Mouse (Mus musculus) heart, adult 2 months (tissue): Measurements from ENCODE around the gene Kdm5c.
"Not testable (repeated sequence)": the region's sequence is repeated elsewhere in the genome, so short reads cannot be mapped to it uniquely, and the experiment has no call there.

Experiments
- CTCF ChIP-seq: fragments of 200-600 bp; IDR thresholded peaks from 2 replicates; pipeline ENCODE4 v1.8.1; 2022; ENCODE audit warnings: antibody characterized with exemption, mild to moderate bottlenecking, moderate library complexity
- EP300 ChIP-seq: fragments of 200-500 bp; IDR thresholded peaks from 2 replicates; pipeline ENCODE4 v1.6.1; 2011; ENCODE audit warnings: low read depth, low read length, control low read depth; ENCODE audit not compliant: insufficient read depth
- POLR2A ChIP-seq: fragments of 200-500 bp; IDR thresholded peaks from 2 replicates; pipeline ENCODE4 v1.6.1; 2011; ENCODE audit warnings: mild to moderate bottlenecking, low read depth, low read length, control low read depth; ENCODE audit not compliant: insufficient read depth

DNA sequence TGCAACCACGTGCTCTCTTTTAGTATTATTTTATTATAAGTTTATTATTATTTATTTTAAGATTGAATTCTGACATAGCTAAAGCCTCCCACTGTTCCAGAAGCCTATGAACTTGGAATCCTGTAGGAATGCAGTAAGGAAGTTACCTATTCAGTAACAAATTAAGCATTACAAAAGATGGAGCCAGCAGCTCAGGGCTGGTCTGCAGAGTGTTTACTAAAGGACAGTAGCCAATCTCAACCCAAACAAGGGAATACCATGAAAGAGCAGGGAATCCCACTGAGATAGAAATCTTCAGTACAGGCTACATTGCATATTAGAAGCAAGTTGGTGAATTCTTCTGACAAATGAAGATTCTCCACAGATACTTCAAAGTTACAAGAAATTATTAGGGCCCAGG lies 54.2 kb downstream of the Kdm5c start:
- not testable (repeated sequence) for TF ChIP-seq POLR2A, CTCF, EP300
